Mouse (Mus musculus) CH12.LX (cell line): ENCODE measurements around the gene Fryl.

Source experiments
- BHLHE40 ChIP-seq: IDR thresholded peaks from 2 replicates; pipeline ENCODE4 v1.6.1; 2011; ENCODE audit warnings: mild to moderate bottlenecking, low read depth, low read length, improper control_type of control experiment
- CHD1 ChIP-seq: IDR thresholded peaks from 2 replicates; pipeline ENCODE4 v1.6.1; 2012; ENCODE audit warnings: low read depth, low read length, improper control_type of control experiment, inconsistent platforms
- CHD2 ChIP-seq: IDR thresholded peaks from 2 replicates; pipeline ENCODE4 v1.6.1; 2011; ENCODE audit warnings: low read length, improper control_type of control experiment
- CTCF ChIP-seq, 2 experiments: IDR thresholded peaks in 1 of 2; conservative IDR thresholded peaks in 1 of 2; 2 replicates each; pipeline ENCODE4 v1.5.1; 2011 to 2012; ENCODE audit warnings: low read depth in 2 of 2, low read length in 2 of 2, improper control_type of control experiment in 1 of 2, inconsistent platforms in 1 of 2, mild to moderate bottlenecking in 1 of 2, moderate library complexity in 1 of 2
- E2F4 ChIP-seq: IDR thresholded peaks from 2 replicates; pipeline ENCODE4 v1.6.1; 2011; ENCODE audit warnings: low read depth, low read length, improper control_type of control experiment; ENCODE audit not compliant: insufficient replicate concordance
- HCFC1 ChIP-seq: IDR thresholded peaks from 2 replicates; pipeline ENCODE4 v1.6.1; 2012; ENCODE audit warnings: low read depth, mild to moderate bottlenecking, inconsistent platforms, low read length, improper control_type of control experiment
- KAT2A ChIP-seq: IDR thresholded peaks from 2 replicates; pipeline ENCODE4 v1.6.1; 2012; ENCODE audit warnings: low read length, improper control_type of control experiment, inconsistent platforms; ENCODE audit not compliant: insufficient replicate concordance
- MAX ChIP-seq: IDR thresholded peaks from 2 replicates; pipeline ENCODE4 v1.6.1; 2011; ENCODE audit warnings: low read length, improper control_type of control experiment
- POLR2A ChIP-seq: IDR thresholded peaks from 2 replicates; pipeline ENCODE4 v1.6.1; 2011; ENCODE audit warnings: low read depth, mild to moderate bottlenecking, improper control_type of control experiment, low read length
- POLR2AphosphoS2 ChIP-seq: IDR thresholded peaks from 2 replicates; pipeline ENCODE4 v1.6.1; 2011; ENCODE audit warnings: low read depth, low read length, improper control_type of control experiment
- USF1 ChIP-seq: IDR thresholded peaks from 2 replicates; pipeline ENCODE4 v1.6.1; 2014; ENCODE audit warnings: low read depth, mild to moderate bottlenecking, inconsistent platforms, low read length, improper control_type of control experiment
- USF2 ChIP-seq: conservative IDR thresholded peaks from 2 replicates; pipeline ENCODE4 v1.6.1; 2011; ENCODE audit warnings: low read depth, low read length, improper control_type of control experiment

GRCm38 (mm10) chr5:73211961-73212360 is 44.5 kb downstream of the Fryl start:
- TF ChIP-seq POLR2A, result no peak
- no peak for TF ChIP-seq CHD1
- no peak for TF ChIP-seq CTCF (conservative IDR thresholded peaks at IDR 0.05 in 1 of 2, IDR thresholded peaks at IDR 0.05 in 1 of 2; ENCODE audit: low read depth in 2 of 2, low read length in 2 of 2)
- no peak for TF ChIP-seq MAX
- no peak for TF ChIP-seq CHD2
- no peak for TF ChIP-seq E2F4
- TF ChIP-seq USF2, result no peak
- TF ChIP-seq POLR2AphosphoS2, result no peak
- TF ChIP-seq KAT2A, result no peak
- TF ChIP-seq BHLHE40, result no peak
- TF ChIP-seq HCFC1, result no peak
- TF ChIP-seq USF1, result no peak
